Mouse (Mus musculus) bone marrow, adult 2 months (tissue): Measurements from ENCODE around the gene Wipi1. TPM values are rescaled to one million over a fixed set of nuclear protein-coding genes. Genes with fewer than 3 reads are reported as not detected.

ENCODE experiments used
- H3K27ac ChIP-seq: fragments of 200-500 bp; 2 replicates; pipeline ENCODE4 v1.5.1; 2012; ENCODE audit warnings: low read depth, mild to moderate bottlenecking, control low read depth, inconsistent platforms, low read length; ENCODE audit not compliant: control insufficient read depth, poor library complexity, insufficient read depth
- H3K4me1 ChIP-seq: fragments of 200-500 bp; 2 replicates; pipeline ENCODE4 v1.6.1; 2011; ENCODE audit warnings: low read length; ENCODE audit not compliant: control insufficient read depth, insufficient read depth
- H3K4me3 ChIP-seq: fragments of 200-500 bp; replicated peaks from 2 replicates; pipeline ENCODE3; 2011; ENCODE audit warnings: mild to moderate bottlenecking, low read depth, low read length, control low read depth; ENCODE audit not compliant: control insufficient read depth
- CTCF ChIP-seq: fragments of 200-500 bp; IDR thresholded peaks from 2 replicates; pipeline ENCODE4 v1.5.1; 2011; ENCODE audit warnings: low read length, control low read depth; ENCODE audit not compliant: control insufficient read depth, insufficient read depth
- POLR2A ChIP-seq: fragments of 200-500 bp; IDR thresholded peaks from 2 replicates; pipeline ENCODE4 v1.6.1; 2011; ENCODE audit warnings: low read depth, mild to moderate bottlenecking, control low read depth, low read length, borderline replicate concordance; ENCODE audit not compliant: control insufficient read depth
- WGBS: fragments of 180-500 bp; shearing (Covaris S2); methylation state at CpG from one replicate; pipeline ENCODE4 v1.1.7; 2018; 5-methylcytosine and 5-hydroxymethylcytosine counted together
- polyA plus RNA-seq: library from polyadenylated mRNA; stranded (reverse); fragments of >200 nt; gene quantifications from 2 replicates; pipeline ENCODE4 v1.2.4, GENCODE M21; 2011; ENCODE audit warnings: low replicate concordance; ENCODE audit not compliant: missing spikeins, insufficient read depth, insufficient read length

Wipi1 gene
- polyA plus RNA-seq, 1 experiment: 13.3 TPM

- H3K4me3 ChIP-seq: no peak overlapping the region
- 41% methylated on average over 14 of the region's 14 CpGs for WGBS
- no peak for TF ChIP-seq POLR2A
- TF ChIP-seq CTCF: peak; percentile 31; the same call in 1 of the 2 replicates
- H3K27ac ChIP-seq: no peak overlapping the region
- H3K4me1 ChIP-seq: peaks cover 4% of the 10 kb centered on the region; the same call in 1 of the 2 replicates
Observed at GRCm38 (mm10) chr11:109583986-109584385, 27.8 kb downstream of the Wipi1 start.

DNA sequence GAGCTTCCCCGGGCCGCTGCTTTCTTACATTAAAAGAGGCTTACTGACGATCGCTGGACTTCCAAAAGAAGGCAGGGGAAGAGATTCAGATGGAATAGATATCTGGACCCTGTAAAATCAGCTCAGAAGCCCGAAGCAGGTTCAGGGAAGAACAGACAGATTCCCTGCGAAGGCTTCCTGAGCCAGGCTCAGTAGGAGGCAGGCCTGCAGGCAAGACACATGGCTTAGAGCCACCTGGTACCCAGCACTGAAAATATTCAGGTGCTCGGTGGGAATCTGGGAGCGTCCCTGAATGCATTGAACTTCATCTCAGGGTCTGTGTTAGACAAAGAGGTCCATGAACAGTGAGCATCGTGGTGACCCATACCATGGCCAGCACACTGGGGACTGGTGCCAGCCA lies 31.8 kb downstream of the Wipi1 start:
- WGBS: 94% methylated on average over 9 of the region's 9 CpGs
- H3K4me3 ChIP-seq: no peak overlapping the region
- H3K4me1 ChIP-seq: no peaks in the 10 kb centered on the region
- no peak for TF ChIP-seq POLR2A
- no peak for TF ChIP-seq CTCF
- no peak overlapping the region for H3K27ac ChIP-seq

DNA sequence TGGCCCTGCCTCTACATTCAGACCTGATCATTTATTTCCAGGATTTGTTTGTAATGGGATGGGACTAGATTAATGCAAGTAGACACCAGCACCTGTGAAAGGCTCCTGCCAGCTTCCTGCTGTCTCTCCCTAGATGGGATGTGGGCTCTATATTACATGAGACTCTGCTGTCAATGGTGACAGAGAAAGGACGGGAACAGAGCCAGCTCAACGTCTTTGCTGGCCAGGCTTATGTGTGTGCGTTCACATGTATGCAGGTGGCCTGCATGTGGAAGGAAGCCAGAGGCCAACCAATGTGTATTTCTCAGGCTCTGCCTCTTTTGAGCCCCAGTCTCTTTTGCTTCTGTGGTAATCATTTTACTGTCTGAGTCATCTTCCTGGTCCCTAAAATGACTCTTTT lies 33.2 kb downstream of the Wipi1 start:
- TF ChIP-seq CTCF: no peak
- TF ChIP-seq POLR2A: no peak

GRCm38 (mm10) chr11:109575832-109576231 lies 35.9 kb downstream of the Wipi1 start:
- TF ChIP-seq POLR2A: no peak
- TF ChIP-seq CTCF: no peak

More for the DNA sequence above, 33.2 kb downstream of the Wipi1 start:
- no peak overlapping the region for H3K4me3 ChIP-seq
- no peak overlapping the region for H3K27ac ChIP-seq
- H3K4me1 ChIP-seq: no peaks in the 10 kb centered on the region
- 31% methylated on average over 3 of the region's 3 CpGs for WGBS

DNA sequence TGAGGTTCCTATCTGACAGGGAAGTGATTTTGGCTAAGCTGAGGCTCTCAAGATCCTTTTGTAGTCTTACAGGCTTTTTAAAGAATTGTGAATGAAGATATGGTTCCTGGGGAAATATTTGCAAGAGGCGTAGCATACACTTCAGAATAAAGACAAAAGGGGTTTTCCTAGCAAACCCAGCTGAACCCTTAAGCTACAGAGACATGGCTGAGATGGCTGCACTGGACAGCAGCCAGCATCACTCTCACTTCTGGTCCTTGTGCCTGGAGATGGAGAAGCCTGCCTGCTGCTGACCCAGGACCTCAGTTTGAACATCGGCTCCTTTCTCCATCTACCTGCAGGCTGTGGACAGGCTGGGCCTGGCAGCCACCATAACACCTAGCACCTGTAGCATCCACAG lies 37.2 kb downstream of the Wipi1 start:
- H3K4me1 ChIP-seq: no peaks in the 10 kb centered on the region
- H3K4me3 ChIP-seq: no peak overlapping the region
- 92% methylated on average over 2 of the region's 2 CpGs for WGBS
- H3K27ac ChIP-seq: no peak overlapping the region
- no peak for TF ChIP-seq CTCF
- no peak for TF ChIP-seq POLR2A

More at GRCm38 (mm10) chr11:109575832-109576231, 35.9 kb downstream of the Wipi1 start:
- H3K27ac ChIP-seq: no peak overlapping the region
- WGBS: 57% methylated on average over 6 of the region's 6 CpGs
- H3K4me3 ChIP-seq: no peak overlapping the region
- H3K4me1 ChIP-seq: no peaks in the 10 kb centered on the region

DNA sequence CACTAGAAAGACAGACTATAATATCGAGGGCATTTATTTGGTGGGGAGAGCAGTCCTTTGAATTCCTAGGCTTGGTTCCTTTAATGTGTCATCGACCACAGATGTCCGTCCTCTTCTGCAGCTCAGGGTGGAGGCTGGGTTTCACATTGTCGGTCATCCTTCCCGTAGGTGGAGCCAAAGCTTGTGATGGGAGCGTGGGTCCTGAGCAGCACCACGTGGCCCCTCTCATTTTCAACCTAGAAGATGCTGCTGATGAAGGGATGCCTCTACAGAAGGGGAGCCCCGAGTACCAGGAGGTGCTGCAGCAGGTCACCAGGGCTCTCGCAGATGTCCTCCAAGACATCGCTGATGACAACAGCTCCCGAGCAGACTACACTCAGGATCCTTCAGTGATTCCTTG lies 39.7 kb downstream of the Wipi1 start:
- no peak overlapping the region for H3K4me3 ChIP-seq
- no peak for TF ChIP-seq CTCF
- TF ChIP-seq POLR2A: no peak

GRCm38 (mm10) chr11:109569809-109570208 lies 42.0 kb downstream of the Wipi1 start:
- H3K27ac ChIP-seq: no peak overlapping the region
- WGBS: 34% methylated on average over 7 of the region's 7 CpGs
- TF ChIP-seq POLR2A: no peak
- no peaks in the 10 kb centered on the region for H3K4me1 ChIP-seq
- H3K4me3 ChIP-seq: no peak overlapping the region

More for the DNA sequence above, 39.7 kb downstream of the Wipi1 start:
- Histone ChIP-seq H3K4me1 (no peaks in the 10 kb centered on the region), H3K27ac (no peak overlapping the region)
- WGBS: 88% methylated on average over 11 of the region's 11 CpGs

- H3K4me1 ChIP-seq: no peaks in the 10 kb centered on the region
- no peak overlapping the region for H3K27ac ChIP-seq
- TF ChIP-seq POLR2A: no peak
- TF ChIP-seq CTCF: no peak
- H3K4me3 ChIP-seq: no peak overlapping the region
- WGBS: 78% methylated on average over 12 of the region's 12 CpGs
Observed at GRCm38 (mm10) chr11:109569007-109569618, 42.7 kb downstream of the Wipi1 start.
